Mouse (Mus musculus) lung, postnatal 14 days (tissue): ENCODE data around the gene Olfr1411.

Source experiments
- DNase-seq: peaks from one replicate; pipeline ENCODE4 v3.0.0; 2021

The Olfr1411 gene

DNA sequence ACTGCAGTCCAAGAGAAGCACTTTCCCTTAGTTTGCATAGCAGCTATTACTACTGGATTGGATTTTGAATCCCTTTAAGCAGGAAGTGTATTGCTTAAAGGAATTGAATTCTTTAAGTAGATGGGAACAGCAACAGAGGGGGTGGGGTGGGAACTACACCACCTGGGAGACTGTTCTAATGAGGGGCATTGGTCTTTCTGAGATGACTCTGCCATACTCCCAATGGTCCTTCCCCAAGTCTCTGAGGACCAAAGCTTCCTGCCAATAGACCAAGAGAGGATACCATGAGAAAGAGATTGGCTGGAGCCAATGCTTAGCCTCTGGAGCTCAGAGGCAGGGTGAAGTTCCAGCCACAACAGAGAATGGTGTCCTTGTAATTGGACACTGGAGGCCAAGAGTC is at the start of gene Olfr1411:
Olfr1411 (plus strand) TSS at position 301 of the 400 bp plus-strand sequence.
- DNase-seq = no peak

DNA sequence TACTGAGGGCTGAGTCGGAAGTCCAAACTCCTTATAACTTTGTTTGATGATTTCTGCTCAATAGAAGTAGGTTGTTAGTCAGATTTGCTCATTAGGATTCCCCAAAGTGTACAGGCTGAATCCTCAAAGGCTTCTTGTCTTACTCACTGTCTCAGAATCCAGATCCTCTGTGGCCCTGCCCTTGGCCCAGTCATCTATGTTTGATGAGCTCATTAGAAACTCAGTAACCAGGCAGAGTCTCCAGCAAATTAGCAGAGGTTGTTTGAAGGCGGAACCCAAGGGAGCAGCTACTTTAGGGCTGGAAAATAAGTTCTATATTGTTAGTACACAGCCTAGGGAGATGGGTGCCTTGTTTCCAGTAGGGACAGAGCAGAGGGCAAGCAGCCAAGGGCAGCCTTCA is 48.3 kb upstream of the Olfr1411 start:
- DNase-seq = no peak

DNA sequence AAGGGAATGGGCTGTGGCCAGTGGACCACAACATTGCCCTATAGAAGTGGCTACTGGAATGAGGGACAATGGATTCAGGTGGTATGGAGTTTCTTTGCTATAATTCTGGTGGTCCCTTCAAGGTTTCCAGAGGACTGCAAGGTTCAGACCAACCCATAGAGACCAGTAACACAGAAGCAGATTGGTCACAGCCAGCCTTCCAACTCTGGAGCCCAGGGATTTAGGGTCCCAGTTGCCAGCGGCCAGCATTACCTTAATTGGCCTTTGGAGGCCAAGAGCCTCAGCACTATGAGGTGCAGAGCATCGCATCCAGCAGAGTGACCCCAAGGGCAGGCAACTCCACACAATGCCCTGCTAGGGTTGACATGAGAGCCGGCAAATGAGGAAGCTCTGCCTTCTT is 23.2 kb upstream of the Olfr1411 start, which contains the start of gene Olfr1413:
Olfr1413 (plus strand) TSS at position 301 of the 400 bp plus-strand sequence.
- no peak for DNase-seq

DNA sequence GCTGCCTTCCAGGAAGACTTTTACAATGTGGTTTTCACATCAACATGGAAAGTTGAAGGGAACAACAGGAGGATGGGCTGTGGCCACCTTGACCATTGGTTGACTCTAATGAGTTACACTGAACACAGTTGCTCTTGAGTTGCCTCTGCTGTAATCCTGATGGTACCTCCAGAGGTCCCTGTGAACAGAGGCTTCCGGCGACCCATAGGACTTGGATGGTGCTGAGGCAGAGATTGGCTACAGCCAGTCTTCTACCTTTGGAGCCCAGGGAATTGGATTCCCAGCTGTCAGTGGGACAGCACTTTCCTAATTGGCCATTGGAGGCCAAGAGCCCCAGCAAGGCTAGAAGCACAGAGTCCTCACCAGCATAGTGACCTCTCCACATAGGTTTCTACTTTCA is 8.7 kb upstream of the Olfr1411 start, which contains the start of gene Olfr1412:
Olfr1412 (plus strand) TSS at position 301 of the 400 bp plus-strand sequence.
- DNase-seq = no peak

DNA sequence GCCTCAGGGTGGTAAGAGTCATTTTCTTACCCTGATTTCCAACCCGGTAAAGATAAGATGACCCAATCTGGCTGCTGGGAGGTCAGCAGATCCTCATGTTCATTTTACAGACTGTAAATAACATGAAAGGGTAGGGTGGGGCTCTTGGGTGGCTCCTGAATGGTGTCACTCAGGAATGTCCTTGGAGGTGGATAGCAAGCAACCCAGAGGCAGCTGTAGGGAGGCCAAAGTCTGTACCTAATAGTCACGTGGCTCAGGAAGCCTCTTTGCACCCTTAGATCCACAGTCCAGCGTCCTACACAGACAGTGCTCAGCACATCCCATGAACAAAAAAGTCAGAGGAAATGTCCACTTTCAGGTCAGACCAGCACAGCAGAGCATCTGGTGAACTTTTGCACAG is 1.8 kb downstream of the Olfr1411 start:
- no peak for DNase-seq

DNA sequence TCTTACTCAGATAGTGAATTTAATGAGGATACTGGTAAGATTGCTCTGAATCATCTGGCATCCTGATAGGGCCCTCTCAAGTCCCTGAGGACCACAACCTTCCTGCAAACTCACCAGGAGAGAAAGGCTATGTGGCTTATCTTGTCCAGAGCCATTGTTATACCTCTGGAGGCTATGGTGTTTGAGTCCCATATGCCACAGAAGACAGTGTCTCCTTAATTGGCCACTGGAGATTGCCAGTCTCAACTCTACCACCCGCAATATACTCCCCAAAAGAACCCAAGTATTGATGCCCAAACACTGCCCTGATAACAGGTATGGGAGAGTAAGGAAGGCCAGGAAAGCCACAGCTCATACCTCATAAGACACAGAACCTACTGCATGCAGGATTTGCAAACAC is 11.3 kb downstream of the Olfr1411 start, which contains the start of gene Olfr1410:
Olfr1410 (plus strand) TSS at position 301 of the 400 bp plus-strand sequence.
- DNase-seq = no peak

DNA sequence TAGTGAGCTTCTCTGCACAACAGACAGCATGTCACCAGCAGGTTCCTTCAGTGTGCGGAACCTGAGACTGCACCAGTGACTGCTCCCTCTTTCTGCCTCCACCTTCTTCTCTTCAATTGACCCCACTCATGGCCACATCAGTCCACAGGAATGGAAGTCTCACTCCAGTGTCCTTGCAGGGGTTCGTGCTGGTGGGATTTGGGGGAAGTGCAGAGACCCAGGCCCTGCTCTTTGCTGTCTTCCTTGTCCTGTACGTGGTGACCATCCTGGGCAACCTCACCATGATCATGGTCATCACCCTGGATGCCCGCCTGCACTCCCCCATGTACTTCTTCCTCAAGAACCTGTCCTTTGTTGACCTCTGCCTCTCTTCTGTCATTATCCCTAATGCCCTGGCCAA is 13.5 kb downstream of the Olfr1411 start:
- no peak for DNase-seq

DNA sequence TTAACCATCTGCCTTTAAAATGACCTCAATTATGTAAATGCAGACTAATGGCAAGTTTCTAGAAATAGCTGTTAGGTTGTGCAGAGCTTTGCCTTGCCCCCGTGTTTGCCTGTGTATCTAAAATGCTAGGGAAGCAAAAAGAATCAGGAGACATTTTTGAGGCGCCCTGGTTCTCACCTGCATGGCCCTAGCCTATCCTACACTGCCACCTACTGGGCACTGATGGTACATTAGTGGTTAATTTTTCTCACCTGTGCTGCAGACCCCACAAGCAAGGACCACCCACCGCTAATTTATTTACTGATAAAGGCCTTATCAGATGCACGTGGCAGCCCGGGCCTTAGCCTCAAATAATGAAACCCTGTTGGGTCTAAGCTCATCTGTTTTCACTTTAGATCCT is 16.8 kb downstream of the Olfr1411 start:
- peak; percentile 66 for DNase-seq

DNA sequence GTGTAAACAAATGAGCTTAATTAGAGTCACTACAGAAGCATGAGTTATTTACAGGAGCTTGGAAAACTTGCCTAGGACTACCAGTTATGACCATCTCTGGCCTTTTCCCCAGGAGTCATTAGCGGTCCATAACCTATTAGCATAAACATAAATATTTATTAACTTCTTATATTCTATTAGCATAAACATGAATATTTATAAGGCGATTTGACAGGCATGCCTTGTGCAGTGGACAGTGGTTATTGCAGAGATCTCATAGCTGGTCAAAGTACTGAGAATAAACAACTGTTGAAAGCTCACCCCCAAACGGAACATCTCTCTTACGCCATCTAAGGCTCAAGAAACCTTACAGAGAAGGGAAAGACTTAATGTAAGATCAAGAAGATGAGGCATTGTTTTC is 19.0 kb downstream of the Olfr1411 start:
- DNase-seq = no peak

DNA sequence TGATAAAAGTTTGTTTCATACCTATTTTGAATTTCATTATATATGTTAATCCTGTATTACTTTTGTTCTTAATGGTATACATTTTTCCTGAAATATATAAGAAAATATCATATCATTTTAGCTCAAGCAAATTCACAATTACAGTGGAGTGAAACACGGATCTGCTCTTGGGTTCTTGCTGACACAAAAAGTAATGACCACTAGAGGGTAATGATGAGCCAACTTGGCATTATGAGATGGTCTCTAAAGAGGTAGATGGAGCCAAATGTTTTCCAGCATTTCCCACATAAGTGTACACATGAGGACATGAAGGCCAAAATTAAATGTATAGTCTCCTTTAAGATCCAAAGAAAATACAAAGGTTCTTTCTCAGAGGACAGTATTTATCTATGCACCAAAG is 20.3 kb downstream of the Olfr1411 start:
- no peak for DNase-seq

DNA sequence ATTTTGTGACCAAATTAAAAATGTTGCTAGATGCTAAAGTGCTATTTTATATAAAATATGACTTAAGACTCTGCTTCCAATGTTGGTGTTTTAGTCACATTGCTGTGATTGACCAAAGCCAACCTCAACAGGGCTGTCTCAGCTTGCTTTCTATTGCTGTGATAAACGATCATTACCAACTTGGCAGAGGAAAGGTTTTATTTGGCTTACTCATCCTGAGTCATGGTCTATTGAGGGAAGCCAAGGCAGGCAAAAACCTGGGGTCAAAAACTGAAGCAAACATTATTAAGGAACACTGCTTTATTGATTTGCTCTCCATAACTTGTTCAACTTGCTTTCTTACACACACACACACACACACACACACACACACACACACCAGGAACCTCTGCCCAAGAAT is 21.8 kb downstream of the Olfr1411 start:
- DNase-seq = no peak

DNA sequence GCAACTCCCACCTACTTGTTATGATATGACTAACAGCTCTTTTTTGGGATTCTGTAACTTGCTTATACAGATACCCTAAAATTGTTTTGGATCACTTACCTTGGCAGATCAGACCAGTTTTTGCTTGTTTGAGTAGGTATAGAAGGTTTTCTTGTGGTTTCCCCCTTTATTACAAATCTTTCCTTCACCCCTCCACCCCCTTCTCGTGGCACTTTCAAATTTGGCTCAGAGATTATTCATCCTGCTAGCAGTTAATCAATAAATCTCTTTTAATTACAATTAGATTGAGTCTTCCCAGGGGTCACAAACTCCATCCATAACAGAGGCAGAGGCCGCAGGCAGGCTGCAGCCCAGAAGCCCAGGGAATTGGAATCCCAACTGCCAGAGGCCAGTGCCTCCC is 23.3 kb downstream of the Olfr1411 start, which contains the start of gene Olfr12:
Olfr12 (plus strand) TSS at position 301 of the 400 bp plus-strand sequence.
- DNase-seq = no peak

DNA sequence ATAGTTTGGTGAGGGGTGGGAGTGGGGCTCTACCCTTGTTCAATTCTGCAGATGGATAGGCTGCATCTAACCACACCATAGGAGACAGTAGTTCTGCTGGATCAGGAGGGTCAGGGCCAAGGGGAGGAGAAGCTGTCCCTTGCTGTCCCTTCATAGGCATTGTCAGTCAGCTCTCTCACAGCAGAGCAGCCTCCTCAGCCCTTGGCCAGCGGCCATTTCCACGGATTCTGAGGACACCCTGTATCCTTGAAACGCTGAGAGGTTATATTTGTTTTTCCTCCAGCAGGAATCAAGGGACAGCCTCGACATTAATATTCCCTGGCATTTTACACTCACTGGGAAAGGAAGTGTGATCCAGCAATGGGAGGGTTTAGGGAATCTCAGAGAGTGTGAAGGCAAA is 24.1 kb downstream of the Olfr1411 start:
- DNase-seq = no peak

DNA sequence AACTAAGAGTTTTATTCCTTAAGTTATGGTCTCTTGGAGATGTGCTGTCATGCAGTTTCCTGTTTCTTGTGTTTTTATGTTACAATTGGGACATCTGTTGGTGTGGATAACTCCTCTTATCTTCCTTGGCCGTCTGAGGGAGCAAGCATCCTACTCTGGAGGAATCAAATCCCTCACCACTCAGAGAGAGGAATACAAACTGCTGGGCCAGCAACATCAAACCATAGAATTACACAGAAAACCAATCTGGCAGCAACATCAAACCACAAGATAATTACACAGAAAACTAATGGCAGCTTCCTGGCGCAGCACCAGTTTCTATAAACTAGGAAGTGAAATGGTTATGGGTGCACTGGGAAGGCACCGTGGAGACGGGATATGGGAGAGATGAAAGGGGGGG is 34.0 kb downstream of the Olfr1411 start:
- no peak for DNase-seq

DNA sequence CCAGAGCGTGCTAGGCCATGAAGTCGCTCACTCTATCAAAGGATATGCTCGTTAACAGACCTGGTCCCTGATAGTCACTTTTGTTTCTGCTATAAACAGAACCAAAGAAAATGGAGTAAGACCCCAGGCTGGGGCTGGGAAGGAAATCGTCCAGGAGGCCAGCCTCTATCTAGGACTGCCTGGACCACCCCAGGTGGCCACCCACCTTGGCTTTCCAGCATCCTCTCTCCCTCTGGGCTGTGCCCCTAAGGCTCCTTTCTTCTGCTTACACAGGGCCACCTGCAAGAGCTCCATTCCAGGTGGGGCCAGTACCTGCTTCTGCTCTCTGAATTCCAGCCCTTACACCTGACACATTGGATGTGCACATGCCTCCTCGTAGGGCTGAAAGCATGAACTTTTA is 38.0 kb downstream of the Olfr1411 start:
- DNase-seq = no peak

DNA sequence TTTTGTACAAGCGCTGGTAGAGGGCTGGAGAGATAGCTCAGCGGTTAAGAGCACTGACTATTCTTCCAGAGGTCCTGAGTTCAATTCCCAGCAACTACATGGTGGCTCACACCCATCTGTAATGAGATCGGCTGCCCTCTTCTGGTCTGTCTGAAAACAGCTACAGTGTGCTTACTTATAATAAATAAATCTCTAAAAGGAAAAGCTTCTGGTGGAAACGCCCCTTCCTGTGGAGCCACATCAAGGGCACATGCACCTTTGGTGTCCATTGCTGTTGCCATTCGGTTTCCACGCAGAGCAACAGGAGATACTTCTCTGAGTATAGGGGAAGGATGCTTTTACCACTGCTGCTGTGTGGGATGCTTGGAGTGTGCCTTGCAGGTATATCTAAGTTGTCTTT is 38.7 kb downstream of the Olfr1411 start:
- no peak for DNase-seq

DNA sequence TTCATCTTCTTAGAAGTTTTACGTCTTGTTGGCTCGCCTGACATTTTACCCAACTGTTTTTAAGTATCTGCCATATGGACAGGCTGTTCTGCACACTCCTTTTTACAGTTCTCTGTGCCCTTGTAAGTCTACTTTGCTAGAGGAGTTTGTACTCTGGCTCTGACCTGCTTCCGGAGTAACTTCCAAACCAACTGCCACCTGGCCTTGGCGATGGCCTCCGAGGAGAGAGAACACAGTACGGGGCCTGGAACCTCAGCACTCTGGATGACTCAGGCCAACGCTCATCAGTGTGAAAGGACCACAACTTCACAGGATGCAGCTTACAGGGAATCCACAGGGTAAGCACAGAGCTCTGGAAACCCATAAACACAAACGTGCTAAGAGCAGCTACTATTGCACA is 39.5 kb downstream of the Olfr1411 start:
- no peak for DNase-seq

DNA sequence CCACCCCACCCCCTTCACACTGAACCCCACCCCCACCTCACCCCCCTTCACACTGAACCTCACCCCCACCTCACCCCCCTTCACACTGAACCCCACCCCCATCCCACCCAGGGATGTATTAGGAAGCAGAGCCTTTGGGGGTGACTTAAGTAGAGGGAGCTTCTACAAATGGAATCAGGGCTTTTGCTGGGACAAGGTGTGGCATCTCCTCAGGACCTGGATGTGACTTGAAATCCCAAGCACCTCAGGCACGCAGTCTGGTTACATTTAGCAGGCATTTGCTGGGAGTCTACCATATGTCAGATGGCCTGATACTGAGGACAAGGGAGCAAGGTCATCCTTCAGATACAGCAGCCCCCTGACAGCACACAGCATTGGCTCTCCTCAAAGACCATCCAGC is 40.4 kb downstream of the Olfr1411 start:
- no peak for DNase-seq

DNA sequence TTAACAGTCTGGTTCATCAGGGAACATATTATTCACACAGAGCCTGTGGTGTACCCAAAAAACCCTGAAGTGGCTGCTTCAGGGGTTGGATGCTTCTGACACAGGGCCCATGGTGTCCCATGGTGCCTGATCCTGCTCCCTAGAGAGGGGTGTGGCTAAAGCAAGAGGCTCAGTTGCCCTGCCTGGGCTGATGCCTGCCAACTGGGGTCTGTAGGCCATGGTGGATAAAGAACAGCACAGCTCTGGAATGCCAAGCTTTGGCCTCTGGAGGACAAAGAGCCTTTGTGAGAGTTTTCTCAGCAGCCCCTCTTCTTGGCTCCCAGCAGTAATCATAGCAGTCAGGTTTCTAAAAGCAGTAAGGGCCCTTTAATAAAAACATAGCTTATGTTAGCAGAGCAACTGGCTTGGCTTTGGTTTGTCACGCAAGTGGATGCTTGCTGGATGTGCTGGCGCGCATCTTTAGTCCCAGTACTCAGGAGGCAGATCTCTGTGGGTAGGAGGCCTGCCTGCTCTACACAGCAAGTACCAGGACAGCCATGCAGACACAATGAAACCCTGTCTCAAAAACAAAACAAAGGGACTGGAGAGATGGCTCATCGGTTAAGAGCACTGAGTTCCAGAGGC is 40.9 kb downstream of the Olfr1411 start:
- DNase-seq = no peak

DNA sequence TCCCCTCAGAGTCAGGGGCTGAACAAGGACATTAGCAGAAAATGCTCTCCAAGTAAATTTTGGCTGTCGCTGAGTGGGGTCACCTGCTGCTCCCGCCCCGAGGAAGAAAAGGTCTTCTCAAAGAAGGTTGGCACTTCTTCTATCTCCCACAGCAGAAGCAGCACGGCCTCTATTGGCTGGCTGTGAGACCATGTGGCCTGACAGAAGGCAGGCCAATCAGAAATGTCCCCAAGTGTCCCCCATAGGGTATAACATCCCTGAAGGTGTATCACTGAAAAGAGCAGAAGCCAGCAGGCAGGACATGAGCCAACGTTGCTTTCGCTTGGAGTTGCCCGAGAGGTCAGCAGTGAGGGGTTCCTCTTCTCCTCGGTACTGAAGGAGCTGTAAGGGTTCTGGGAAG is 41.8 kb downstream of the Olfr1411 start:
- no peak for DNase-seq

DNA sequence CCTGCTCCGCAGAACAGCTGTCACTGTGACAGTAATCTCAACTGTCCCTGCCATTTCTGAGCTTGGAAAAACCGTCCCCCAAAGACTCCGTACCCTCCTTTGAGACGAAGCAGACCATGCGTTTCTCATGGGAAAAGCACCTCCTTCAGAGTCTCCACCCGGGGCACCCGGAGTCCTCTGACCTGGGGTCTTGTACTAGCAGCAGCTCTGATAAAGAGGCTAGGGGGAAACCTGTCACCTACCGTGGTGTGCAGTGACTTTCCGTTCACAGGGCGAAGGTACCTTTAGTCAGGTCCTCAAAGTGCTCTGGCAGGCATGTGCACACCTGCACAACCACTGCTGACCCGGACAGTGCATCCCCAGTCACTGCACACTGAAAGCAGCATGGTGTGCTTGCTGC is 42.5 kb downstream of the Olfr1411 start:
- no peak for DNase-seq

DNA sequence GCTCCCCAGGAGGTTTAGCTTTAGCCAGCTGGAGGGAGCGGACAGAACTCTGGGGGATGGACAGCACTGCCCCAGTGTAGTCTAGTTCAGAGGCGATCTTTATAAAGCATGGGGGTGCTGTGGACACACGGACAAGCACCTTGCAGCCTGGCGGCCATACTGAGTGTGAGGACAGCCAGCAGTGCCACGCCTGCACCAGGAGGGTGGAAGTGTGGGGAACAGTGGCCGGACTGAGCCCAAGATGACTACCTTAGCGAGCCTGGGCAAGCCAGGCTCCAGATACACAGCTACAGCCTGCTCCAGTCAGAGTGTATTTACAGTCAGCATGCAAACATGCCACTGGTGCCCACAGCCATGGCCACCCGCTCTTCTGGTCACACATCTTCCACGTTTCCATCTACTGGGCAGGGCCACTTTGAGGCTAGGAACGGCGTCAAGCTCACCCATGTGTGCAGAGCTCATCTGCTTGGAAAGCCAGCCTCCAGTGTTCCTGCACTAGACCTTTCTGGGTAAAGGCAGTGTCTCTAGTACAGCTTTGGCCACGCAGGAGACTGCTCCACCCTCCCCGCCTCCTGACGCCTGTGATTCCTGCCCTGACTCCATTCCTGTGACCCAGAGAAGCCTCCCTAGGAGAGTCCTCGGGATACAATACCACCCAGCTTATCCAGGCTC is 43.4 kb downstream of the Olfr1411 start:
- DNase-seq = no peak

DNA sequence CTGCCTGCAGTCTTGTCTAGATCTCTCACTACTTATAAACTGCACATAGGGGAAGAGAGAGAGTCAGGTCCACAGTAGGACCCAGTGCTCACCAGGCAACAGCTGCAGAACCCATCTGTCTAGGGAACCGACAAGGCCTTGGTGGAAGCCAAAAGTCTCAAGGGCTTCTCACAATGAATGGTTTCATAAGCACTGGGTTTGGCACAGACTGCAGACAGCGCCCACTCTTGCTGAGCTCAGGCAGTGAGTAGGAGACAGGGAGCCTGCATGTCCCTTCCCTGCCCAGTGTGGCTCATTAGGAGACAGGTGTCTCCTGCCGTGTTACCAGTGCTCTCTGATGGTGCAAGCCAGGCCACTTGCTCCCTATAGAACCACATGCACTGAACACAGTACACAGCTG is 44.0 kb downstream of the Olfr1411 start:
- no peak for DNase-seq

DNA sequence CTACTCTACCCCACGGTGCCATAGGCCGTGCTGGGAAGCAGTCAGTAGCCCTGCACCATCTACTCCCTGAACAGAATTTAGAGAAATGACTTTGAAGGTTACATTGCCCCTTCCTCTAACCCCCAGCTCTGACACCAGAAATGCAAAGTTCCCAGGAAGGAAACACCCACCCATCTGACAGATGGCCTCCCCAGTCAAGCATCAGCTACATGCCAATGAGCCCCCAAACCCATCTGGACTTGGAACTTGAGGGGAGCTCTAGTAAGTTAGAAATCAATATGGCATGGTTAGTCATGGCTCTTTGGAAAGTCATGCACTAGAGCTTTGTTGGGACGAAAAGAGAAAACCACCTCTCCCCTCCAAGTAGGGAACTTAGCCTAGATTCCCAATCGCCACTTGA is 44.5 kb downstream of the Olfr1411 start:
- no peak for DNase-seq

DNA sequence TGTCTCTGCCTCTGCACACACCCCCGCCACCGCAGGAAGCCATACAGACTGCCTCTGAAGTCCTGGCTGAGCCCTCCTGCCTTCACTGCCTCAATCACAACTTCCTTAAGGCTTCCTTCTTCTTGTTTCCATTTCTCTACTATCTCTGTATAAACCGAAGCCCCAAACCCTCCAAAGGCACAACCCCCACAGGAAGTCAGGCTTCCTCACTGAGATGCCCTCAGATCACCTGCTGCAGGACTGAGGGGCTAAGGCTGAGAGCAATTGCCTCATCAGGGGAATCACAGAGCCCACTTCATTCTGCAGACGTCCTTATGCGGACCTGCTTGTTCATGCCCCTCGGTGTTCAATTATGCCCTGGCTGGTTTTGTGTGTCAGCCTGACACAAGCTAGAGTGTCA is 46.2 kb downstream of the Olfr1411 start:
- DNase-seq = no peak
